Comparison of ENCODE assay signal across 20 mouse cellular contexts in the genomic region with DNA sequence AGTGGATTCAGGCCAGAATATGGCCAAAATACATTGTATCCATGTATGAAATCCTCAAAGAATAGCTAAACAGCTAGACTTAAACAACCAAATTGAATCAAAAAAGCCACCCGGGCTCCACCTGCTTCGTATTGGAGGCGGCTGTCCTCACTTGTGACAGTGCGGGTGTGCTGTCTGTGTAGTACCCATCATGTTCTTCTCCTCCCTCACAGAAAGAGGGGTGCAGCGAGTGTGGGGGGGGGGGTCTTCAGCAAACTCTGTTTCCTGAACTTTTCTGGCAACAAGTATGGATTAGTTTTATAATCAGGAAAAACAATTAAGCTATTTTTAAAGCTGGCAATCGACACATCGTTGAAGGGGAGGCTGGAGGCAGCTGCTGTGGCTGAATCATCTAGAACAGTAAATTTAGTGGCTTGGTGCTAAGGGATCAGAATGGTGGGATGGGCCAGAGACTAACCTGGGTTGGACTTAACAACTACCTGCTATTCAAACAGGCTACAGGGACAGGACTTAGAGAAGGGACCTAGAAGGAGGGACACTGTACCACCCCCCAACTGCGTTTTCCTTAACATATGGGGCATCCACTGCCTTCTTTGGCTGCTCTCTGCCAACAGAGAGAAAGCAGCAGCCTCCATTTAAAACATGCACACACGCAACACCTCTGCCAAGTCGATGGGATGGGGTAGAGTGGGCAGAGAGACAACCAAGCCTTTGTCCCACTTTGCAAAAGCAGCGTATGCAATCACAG.
DNase-seq lines count a peak whose midpoint lies in the region; ATAC-seq and TF ChIP-seq lines count a peak whose summit lies in the region.
"Had no signal": no experiment of that assay in that cellular context is flagged by ENCODE, and none has a peak within 500 bp of the region (broad histone marks: within the 10 kb centered on the region; RNA-seq: fewer than 3 reads in every experiment).

No protein-coding gene starts in this region.

- no peaks in the 10 kb centered on the region for H3K9me3 ChIP-seq in forebrain, postnatal 0 days (ENCODE audit: low read length)
- H3K9me3 ChIP-seq in forebrain, embryonic 15.5 days: no peaks in the 10 kb centered on the region
- H3K9me3 ChIP-seq: forebrain, embryonic 13.5 days; G1E; heart, embryonic 10.5 days; limb, embryonic 15.5 days had no signal

- no peaks in the 10 kb centered on the region for H3K27me3 ChIP-seq in forebrain, postnatal 0 days (ENCODE audit: insufficient read depth, low read length)
- no peaks in the 10 kb centered on the region for H3K27me3 ChIP-seq in forebrain, embryonic 15.5 days
- H3K27me3 ChIP-seq: forebrain, embryonic 13.5 days; limb, embryonic 15.5 days had no signal

- no peak overlapping the region for H3K4me3 ChIP-seq in forebrain, postnatal 0 days (ENCODE audit: low read depth, low read length)
- H3K4me3 ChIP-seq in forebrain, embryonic 15.5 days: no peak overlapping the region
- H3K4me3 ChIP-seq: forebrain, embryonic 13.5 days; heart, embryonic 10.5 days; limb, embryonic 15.5 days had no signal

- WGBS in forebrain, postnatal 0 days: 53% methylated on average over 11 of the region's 11 CpGs
- WGBS in forebrain, embryonic 15.5 days: 66% methylated on average over 11 of the region's 11 CpGs

- ATAC-seq in forebrain, postnatal 0 days: peak; percentile 61
- ATAC-seq in forebrain, embryonic 15.5 days (replicated peaks): no peak
- ATAC-seq: CD4-positive, CD25-positive, alpha-beta regulatory T cell, adult 4 months; forebrain, embryonic 13.5 days; inflammation-experienced regulatory T-cells, adult 6 months; liver, postnatal 0 days; midbrain, embryonic 16.5 days had no signal

- no peak overlapping the region for H3K27ac ChIP-seq in forebrain, postnatal 0 days (ENCODE audit: low read depth, low read length)
- H3K27ac ChIP-seq in forebrain, embryonic 15.5 days (replicated peaks): no peak overlapping the region
- H3K27ac ChIP-seq: forebrain, embryonic 13.5 days; heart, embryonic 10.5 days; limb, embryonic 15.5 days had no signal

- intact Hi-C loops in left cerebral cortex, postnatal 4 days (cut with DNase I): no loop called here

- DNase-seq in forebrain, postnatal 0 days: no peak
- peak; percentile 57 to 77 for DNase-seq in left cerebral cortex, adult 18-20 months (ENCODE audit: low spot score in 2 of 2)
- DNase-seq in left cerebral cortex, postnatal 4 days: no peak
- peak; percentile 57 to 81 for DNase-seq in left cerebral cortex, adult 9 months (ENCODE audit: low spot score in 2 of 2)
- peak; percentile 66 to 78 for DNase-seq in right cerebral cortex, postnatal 36 days (ENCODE audit: low spot score in 2 of 2)
- DNase-seq in Muller cell, postnatal 12 days (ENCODE audit: inconsistent ontology term): no peak
- no peak for DNase-seq in cerebellum, adult 9-10 months
- DNase-seq: cerebellum, postnatal 10 days; gastrocnemius, postnatal 14 days; heart, postnatal 10 days; liver, postnatal 0 days; retina, postnatal 1 day had no signal

- H3K36me3 ChIP-seq in forebrain, postnatal 0 days (ENCODE audit: insufficient read depth): no peaks in the 10 kb centered on the region
- no peaks in the 10 kb centered on the region for H3K36me3 ChIP-seq in forebrain, embryonic 15.5 days
- H3K36me3 ChIP-seq: G1E; heart, embryonic 10.5 days; limb, embryonic 15.5 days had no signal

- no peak overlapping the region for H3K9ac ChIP-seq in forebrain, postnatal 0 days
- H3K9ac ChIP-seq in forebrain, embryonic 15.5 days (replicated peaks): no peak overlapping the region
- H3K9ac ChIP-seq: forebrain, embryonic 13.5 days; limb, embryonic 15.5 days; liver, postnatal 0 days had no signal

- H3K4me2 ChIP-seq in forebrain, postnatal 0 days (ENCODE audit: low read depth): no peak overlapping the region
- H3K4me2 ChIP-seq in forebrain, embryonic 15.5 days (replicated peaks): no peak overlapping the region
- H3K4me2 ChIP-seq: forebrain, embryonic 13.5 days; limb, embryonic 15.5 days had no signal

- no peaks in the 10 kb centered on the region; the same call in 1 of the 2 replicates for H3K4me1 ChIP-seq in forebrain, postnatal 0 days (ENCODE audit: insufficient read depth)
- H3K4me1 ChIP-seq in forebrain, embryonic 15.5 days: peaks cover 12% of the 10 kb centered on the region

- TF ChIP-seq CTCF in forebrain, postnatal 0 days (IDR thresholded peaks at IDR 0.05; ENCODE audit: low read depth): no peak

Comparison
In these comparisons a context has a peak if more than half of its experiments do, and no peak if none do; other contexts are left out.
1. DNase-seq: peak in left cerebral cortex, adult 18-20 months (2 of 2), left cerebral cortex, adult 9 months (2 of 2) and right cerebral cortex, postnatal 36 days (2 of 2); none in forebrain, postnatal 0 days (single experiment), left cerebral cortex, postnatal 4 days (single experiment), Muller cell, postnatal 12 days (single experiment) and cerebellum, adult 9-10 months (single experiment).